Mouse (Mus musculus): ENCODE measurements at regions not wholly inside any gene's neighbourhood (a gene's known extent, or its start where the extent isn't known, plus 50 kb on each side); places are given as distances from the start of the nearest gene placed in this dataset.

DNA sequence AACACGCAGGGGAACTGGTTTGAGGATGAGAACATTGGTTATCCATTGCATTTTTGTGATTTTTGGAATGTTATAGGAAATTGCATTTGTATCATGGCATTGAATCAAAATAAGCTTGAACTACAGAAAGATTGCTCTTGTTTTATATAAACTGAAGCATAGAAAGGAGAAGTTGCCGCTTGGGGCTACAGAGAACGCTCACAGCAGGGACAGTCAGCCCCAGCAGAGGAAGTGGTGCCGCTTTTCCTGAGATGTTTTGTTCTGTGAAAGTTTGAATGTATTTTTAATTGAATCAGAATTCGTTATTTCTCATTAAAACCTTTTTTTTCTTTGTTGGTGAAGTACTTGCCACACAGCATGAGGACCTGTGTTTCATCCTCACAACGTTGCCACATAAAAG lies 139.6 kb upstream of the 1700056E22Rik start:
- TF ChIP-seq POLR2A (IDR thresholded peaks at IDR 0.05; ENCODE audit: low read depth, low read length) (no peak), CTCF (IDR thresholded peaks at IDR 0.05; ENCODE audit: borderline replicate concordance, insufficient read depth, low read length) (no peak)
